Comparison of ENCODE assay signal across 21 mouse cellular contexts in genomic region chr1:194836182-194836581, GRCm38 (mm10).
DNase-seq lines count a peak whose midpoint lies in the region; ATAC-seq and TF ChIP-seq lines count a peak whose summit lies in the region.
"Had no signal": no experiment of that assay in that cellular context is flagged by ENCODE, and none has a peak within 500 bp of the region (broad histone marks: within the 10 kb centered on the region; RNA-seq: fewer than 3 reads in every experiment).

No protein-coding gene starts in this region.

- TF ChIP-seq CTCF in gastrocnemius, adult 2 months (IDR thresholded peaks at IDR 0.05), result no peak
- no peak for TF ChIP-seq CTCF in Patski (IDR thresholded peaks at IDR 0.05)

- DNase-seq in gastrocnemius, adult 2 months, result peak; percentile 21
- no peak for DNase-seq in gastrocnemius, adult 18-20 months (ENCODE audit: low spot score)
- DNase-seq in gastrocnemius, postnatal 14 days, result peak; percentile 15
- no peak for DNase-seq in gastrocnemius, postnatal 25 days
- DNase-seq in 3T3-L1 (ENCODE audit: low read depth, low spot score) (peak; percentile 28), Patski (ENCODE audit: low read depth, low spot score) (peak; percentile 41)
- no peak for DNase-seq in Muller cell, postnatal 12 days (ENCODE audit: inconsistent ontology term)
- no peak for DNase-seq in urinary bladder, postnatal 10 days (ENCODE audit: low spot score)
- DNase-seq: adrenal gland, adult 8-10 months; adrenal gland, postnatal 14 days; adrenal gland, postnatal 36 days; cerebellum, adult 11-12 months; cerebellum, adult 2 months; cerebellum, adult 9-10 months; cerebellum, postnatal 25 days had no signal

- POLR2A ChIA-PET in Patski (lab: Charles Lee), result no interaction called here

- ATAC-seq in Patski, result peak; percentile 51
- ATAC-seq: activated CD4-positive, CD25-positive, alpha-beta regulatory T cell, adult 4 months; forebrain, embryonic 14.5 days had no signal

- intact Hi-C loops in gastrocnemius, adult 2 months (cut with DNase I), result no loop called here
- intact Hi-C loops in gastrocnemius, postnatal 14 days (cut with DNase I; ENCODE audit: low total_unique reads), result no loop called here

- in situ Hi-C loops in Patski (cut with MboI; ENCODE audit: low pct_unique_long_range_greater_than_20kb), result no loop called here

- H3K27ac ChIP-seq in gastrocnemius, adult 2 months, result no peak overlapping the region
- H3K27ac ChIP-seq: embryonic facial prominence, embryonic 10.5 days; embryonic facial prominence, embryonic 12.5 days; forebrain, embryonic 10.5 days; forebrain, embryonic 12.5 days had no signal

- H3K27me3 ChIP-seq in Patski, result no peaks in the 10 kb centered on the region
- H3K27me3 ChIP-seq: embryonic facial prominence, embryonic 12.5 days; forebrain, embryonic 12.5 days had no signal

- no peak overlapping the region for H3K4me3 ChIP-seq in gastrocnemius, adult 2 months
- H3K4me3 ChIP-seq: embryonic facial prominence, embryonic 10.5 days; embryonic facial prominence, embryonic 12.5 days; forebrain, embryonic 10.5 days; forebrain, embryonic 12.5 days had no signal

- CTCF ChIA-PET in Patski (lab: Charles Lee), result interaction anchor here (1.5 kb wide), 1 partner anchor 116 kb away, joined by 3 read pairs; no protein-coding TSS in a partner anchor

Comparison
In these comparisons a context has a peak if more than half of its experiments do, and no peak if none do; other contexts are left out.
1. DNase-seq: peak in gastrocnemius, adult 2 months (single experiment), gastrocnemius, postnatal 14 days (single experiment), 3T3-L1 (single experiment) and Patski (single experiment); none in gastrocnemius, adult 18-20 months (single experiment), gastrocnemius, postnatal 25 days (single experiment), Muller cell, postnatal 12 days (single experiment) and urinary bladder, postnatal 10 days (single experiment).